ENCODE assay signal across 1 mouse cellular context in the genomic region with DNA sequence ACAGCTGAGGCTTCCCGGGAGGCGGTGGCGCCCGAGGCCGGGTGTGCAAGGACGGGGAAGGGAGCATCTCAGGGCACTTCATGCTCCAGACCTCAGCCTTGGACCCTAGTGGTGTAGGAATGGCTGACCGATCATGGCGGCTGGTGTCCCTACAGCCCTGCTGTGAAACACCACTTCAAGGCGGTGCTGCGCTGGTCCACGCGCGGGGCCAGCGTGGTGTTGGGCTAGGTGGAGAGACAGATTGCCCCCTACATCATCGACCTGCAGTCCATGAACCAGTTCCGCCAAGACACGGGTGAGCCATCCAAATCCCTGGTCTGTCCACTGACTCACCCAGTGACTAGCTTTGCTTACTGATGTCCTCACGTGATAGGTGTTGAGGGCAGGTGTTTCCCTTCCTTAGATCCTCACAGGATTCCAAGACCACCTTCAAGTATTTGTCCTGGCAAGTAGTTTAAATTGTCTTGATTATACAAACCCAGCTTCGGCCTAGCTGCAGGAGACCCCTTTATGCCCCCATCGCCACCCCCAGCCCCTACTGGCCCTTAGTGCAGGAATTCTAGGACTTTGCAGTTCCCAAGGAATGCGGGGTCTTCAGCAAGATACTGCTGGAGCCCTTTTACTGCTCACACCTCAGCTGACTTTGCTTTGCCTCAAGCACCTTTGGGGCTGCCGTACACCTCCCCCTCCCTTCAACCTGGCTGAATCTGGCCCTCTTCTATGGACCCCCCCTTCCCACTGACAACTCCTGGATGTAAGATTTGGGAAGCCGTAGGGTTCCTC.
TF ChIP-seq lines count a peak whose summit lies in the region.

No protein-coding gene starts in this region.

TF ChIP-seq in C2C12, 6 proteins besides CTCF, POLR2A, EP300 and RAD21 (continued from another document):
- no peak for TF ChIP-seq USF1 (IDR thresholded peaks at IDR 0.05; ENCODE audit: low read depth)
